ENCODE assay signal across 8 mouse cellular contexts in the genomic region with DNA sequence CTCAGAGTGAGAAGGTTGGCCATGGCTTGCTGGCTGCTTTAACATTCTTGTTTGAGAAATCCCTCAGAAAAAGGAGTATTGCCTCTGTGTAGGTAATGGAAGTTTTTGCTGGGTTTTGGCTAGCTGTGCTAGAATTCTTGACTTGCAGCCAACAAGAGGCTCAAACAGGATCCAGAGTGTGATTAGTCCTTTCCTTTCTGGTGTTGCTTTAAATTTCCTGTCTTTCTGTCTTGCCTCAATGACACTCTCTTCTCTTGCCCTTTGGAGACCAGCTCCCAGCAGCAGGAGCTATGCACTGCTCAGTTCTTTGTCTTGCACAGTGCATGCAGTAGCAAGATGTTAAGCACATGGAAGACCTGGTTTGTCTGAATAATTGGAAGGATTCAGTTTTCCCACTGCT.
DNase-seq lines count a peak whose midpoint lies in the region; ATAC-seq and TF ChIP-seq lines count a peak whose summit lies in the region.
"Had no signal": no experiment of that assay in that cellular context is flagged by ENCODE, and none has a peak within 500 bp of the region (broad histone marks: within the 10 kb centered on the region; RNA-seq: fewer than 3 reads in every experiment).

No protein-coding gene starts in this region.

- peak; percentile 19 to 23 for DNase-seq in lung, adult 18-20 months
- DNase-seq in lung, adult 2 months: no peak
- peak; percentile 12 for DNase-seq in forebrain, postnatal 0 days
- peak; percentile 54 for DNase-seq in kidney, adult 9 months
- no peak for DNase-seq in right cerebral cortex, postnatal 4 days

- H3K27me3 ChIP-seq in forebrain, postnatal 0 days (ENCODE audit: insufficient read depth, low read length): no peaks in the 10 kb centered on the region
- H3K27me3 ChIP-seq in stomach, embryonic 15.5 days (replicated peaks): no peaks in the 10 kb centered on the region
- no peaks in the 10 kb centered on the region for H3K27me3 ChIP-seq in neural tube, embryonic 15.5 days (replicated peaks)
- H3K27me3 ChIP-seq: liver, embryonic 15.5 days had no signal

- no peak overlapping the region for H3K4me2 ChIP-seq in forebrain, postnatal 0 days (ENCODE audit: low read depth)
- H3K4me2 ChIP-seq in stomach, embryonic 15.5 days: no peak overlapping the region
- no peak overlapping the region for H3K4me2 ChIP-seq in neural tube, embryonic 15.5 days
- H3K4me2 ChIP-seq: liver, embryonic 15.5 days had no signal

- no peak overlapping the region for H3K27ac ChIP-seq in forebrain, postnatal 0 days (ENCODE audit: low read depth, low read length)
- H3K27ac ChIP-seq in stomach, embryonic 15.5 days: peak overlapping the region; percentile 59; the same call in 1 of the 2 replicates
- H3K27ac ChIP-seq in neural tube, embryonic 15.5 days (replicated peaks): no peak overlapping the region
- H3K27ac ChIP-seq: liver, embryonic 15.5 days had no signal

- no peak for TF ChIP-seq POLR2A in lung, adult 2 months (IDR thresholded peaks at IDR 0.05; ENCODE audit: borderline replicate concordance, extremely low read depth, low read depth, low read length)

- TF ChIP-seq CTCF in lung, adult 2 months (IDR thresholded peaks at IDR 0.05; ENCODE audit: insufficient read depth, low read length): no peak
- no peak for TF ChIP-seq CTCF in forebrain, postnatal 0 days (IDR thresholded peaks at IDR 0.05; ENCODE audit: low read depth)

- no peak for ATAC-seq in forebrain, postnatal 0 days
- no peak; the same call in 1 of the 2 replicates for ATAC-seq in stomach, embryonic 15.5 days (ENCODE audit: insufficient read depth, low FRiP score, low read depth)
- ATAC-seq in neural tube, embryonic 15.5 days (ENCODE audit: low FRiP score): no peak

- H3K36me3 ChIP-seq in forebrain, postnatal 0 days (ENCODE audit: insufficient read depth): no peaks in the 10 kb centered on the region
- no peaks in the 10 kb centered on the region; the same call in 1 of the 2 replicates for H3K36me3 ChIP-seq in stomach, embryonic 15.5 days
- no peaks in the 10 kb centered on the region for H3K36me3 ChIP-seq in neural tube, embryonic 15.5 days

- no peaks in the 10 kb centered on the region for H3K9me3 ChIP-seq in forebrain, postnatal 0 days (ENCODE audit: low read length)
- no peaks in the 10 kb centered on the region for H3K9me3 ChIP-seq in stomach, embryonic 15.5 days
- no peaks in the 10 kb centered on the region for H3K9me3 ChIP-seq in neural tube, embryonic 15.5 days (replicated peaks)
- H3K9me3 ChIP-seq: liver, embryonic 15.5 days had no signal

- no peaks in the 10 kb centered on the region for H3K4me1 ChIP-seq in lung, adult 2 months (ENCODE audit: control insufficient read depth, insufficient read depth, low read length)
- 0 out of 2 replicates have a peak, but pooled peaks cover 2% of the 10 kb centered on the region for H3K4me1 ChIP-seq in forebrain, postnatal 0 days (ENCODE audit: insufficient read depth)
- peaks cover 4% of the 10 kb centered on the region; the same call in 1 of the 2 replicates for H3K4me1 ChIP-seq in stomach, embryonic 15.5 days
- peaks cover 8% of the 10 kb centered on the region; the same call in 1 of the 2 replicates for H3K4me1 ChIP-seq in neural tube, embryonic 15.5 days

- no peak overlapping the region for H3K9ac ChIP-seq in forebrain, postnatal 0 days
- no peak overlapping the region for H3K9ac ChIP-seq in stomach, embryonic 15.5 days
- H3K9ac ChIP-seq in neural tube, embryonic 15.5 days (replicated peaks): no peak overlapping the region
- H3K9ac ChIP-seq: liver, embryonic 15.5 days had no signal

- no peak overlapping the region for H3K4me3 ChIP-seq in lung, adult 2 months (replicated peaks; ENCODE audit: extremely low read depth, low read depth, low read length)
- H3K4me3 ChIP-seq in forebrain, postnatal 0 days (ENCODE audit: low read depth, low read length): no peak overlapping the region
- no peak overlapping the region for H3K4me3 ChIP-seq in stomach, embryonic 15.5 days (replicated peaks)
- H3K4me3 ChIP-seq in neural tube, embryonic 15.5 days (replicated peaks): no peak overlapping the region
- H3K4me3 ChIP-seq: liver, embryonic 15.5 days had no signal

Comparison
In these comparisons a context has a peak if more than half of its experiments do, and no peak if none do; other contexts are left out.
1. DNase-seq: peak in lung, adult 18-20 months (2 of 2), forebrain, postnatal 0 days (single experiment) and kidney, adult 9 months (single experiment); none in lung, adult 2 months (single experiment) and right cerebral cortex, postnatal 4 days (single experiment).